Mouse (Mus musculus) kidney, embryonic 16.5 days (tissue): ENCODE results near the gene Scrn2. TPM values are rescaled to one million over a fixed set of nuclear protein-coding genes. Genes with fewer than 3 reads are reported as not detected.

Experiments
- ATAC-seq: fragments of 200-750 bp; cut with Nextera tagmentation; 2 replicates; pipeline ENCODE4 v1.8.0; 2017; ENCODE audit warnings: moderate TSS enrichment; ENCODE audit not compliant: low FRiP score, low TSS enrichment
- H3K27ac ChIP-seq: fragments of 300-500 bp; sonication (generic); 2 replicates; pipeline ENCODE4 v1.5.1; 2014; ENCODE audit warnings: low read length
- H3K27me3 ChIP-seq: fragments of 300-500 bp; sonication (generic); 2 replicates; pipeline ENCODE4 v1.6.1; 2014; ENCODE audit warnings: low read length, control low read depth, mixed read lengths; ENCODE audit not compliant: insufficient read depth
- H3K36me3 ChIP-seq: fragments of 300-500 bp; sonication (generic); 2 replicates; pipeline ENCODE4 v1.6.1; 2014; ENCODE audit warnings: low read length, control low read depth, mixed read lengths; ENCODE audit not compliant: insufficient read depth
- H3K4me1 ChIP-seq: fragments of 300-500 bp; sonication (generic); 2 replicates; pipeline ENCODE4 v1.6.1; 2014; ENCODE audit warnings: low read length, control low read depth, mixed read lengths; ENCODE audit not compliant: insufficient read depth
- H3K4me2 ChIP-seq: fragments of 300-500 bp; sonication (generic); replicated peaks from 2 replicates; pipeline ENCODE4 v1.6.1; 2014; ENCODE audit warnings: low read depth, low read length
- H3K4me3 ChIP-seq: fragments of 300-500 bp; sonication (generic); 2 replicates; pipeline ENCODE4 v1.5.1; 2014; ENCODE audit warnings: mild to moderate bottlenecking, low read length
- H3K9ac ChIP-seq: fragments of 300-500 bp; sonication (generic); replicated peaks from 2 replicates; pipeline ENCODE4 v1.6.1; 2014; ENCODE audit warnings: low read length
- H3K9me3 ChIP-seq: fragments of 300-500 bp; sonication (generic); 2 replicates; pipeline ENCODE4 v1.6.1; 2016; ENCODE audit warnings: low read length, control low read depth
- whole genome bisulfite sequencing: fragments of 180-500 bp; shearing (Covaris S2); extraction: QIAGEN DNeasy Blood & Tissue Kit; methylation state at CpG from one replicate; pipeline ENCODE4 v1.1.7; 2014; 5-methylcytosine and 5-hydroxymethylcytosine counted together
- polyA plus RNA-seq: library from polyadenylated mRNA; unstranded; fragments of >200 nt; fragmentation: Nextera tagmentation; extraction: Ambion mirVana; gene quantifications from 2 replicates; pipeline ENCODE4 v1.2.1, GENCODE M21; 2015

Gene Scrn2
- polyA plus RNA-seq, 1 experiment from 2014 or later = 50.9 TPM

DNA sequence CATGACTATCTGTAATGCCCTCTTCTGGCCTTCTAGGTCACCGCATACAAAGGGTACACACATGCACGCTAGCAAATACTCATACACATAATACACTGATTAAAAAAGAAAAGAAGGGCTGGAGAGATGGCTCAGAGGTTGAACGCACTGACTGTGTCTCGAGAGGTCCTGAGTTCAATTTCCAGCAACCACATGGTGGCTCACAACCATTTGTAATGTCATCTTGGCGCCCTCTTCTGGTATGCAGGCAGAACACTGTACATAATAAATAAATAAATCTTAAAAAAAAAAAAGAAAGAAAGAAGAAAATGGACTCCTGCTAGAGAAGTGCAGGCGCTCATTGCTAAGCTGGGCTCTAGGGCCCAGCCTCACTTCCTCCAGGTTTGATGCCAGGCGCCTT lies 16.1 kb downstream of the Scrn2 start:
- H3K4me1 ChIP-seq = peaks cover 14% of the 10 kb centered on the region
- H3K4me2 ChIP-seq = no peak overlapping the region
- H3K9ac ChIP-seq = no peak overlapping the region
- no peaks in the 10 kb centered on the region for H3K9me3 ChIP-seq
- no peak for ATAC-seq
- no peak overlapping the region for H3K4me3 ChIP-seq
- peaks cover 25% of the 10 kb centered on the region for H3K36me3 ChIP-seq
- H3K27me3 ChIP-seq = no peaks in the 10 kb centered on the region
- 86% methylated on average over 7 of the region's 7 CpGs for WGBS
- no peak overlapping the region for H3K27ac ChIP-seq

DNA sequence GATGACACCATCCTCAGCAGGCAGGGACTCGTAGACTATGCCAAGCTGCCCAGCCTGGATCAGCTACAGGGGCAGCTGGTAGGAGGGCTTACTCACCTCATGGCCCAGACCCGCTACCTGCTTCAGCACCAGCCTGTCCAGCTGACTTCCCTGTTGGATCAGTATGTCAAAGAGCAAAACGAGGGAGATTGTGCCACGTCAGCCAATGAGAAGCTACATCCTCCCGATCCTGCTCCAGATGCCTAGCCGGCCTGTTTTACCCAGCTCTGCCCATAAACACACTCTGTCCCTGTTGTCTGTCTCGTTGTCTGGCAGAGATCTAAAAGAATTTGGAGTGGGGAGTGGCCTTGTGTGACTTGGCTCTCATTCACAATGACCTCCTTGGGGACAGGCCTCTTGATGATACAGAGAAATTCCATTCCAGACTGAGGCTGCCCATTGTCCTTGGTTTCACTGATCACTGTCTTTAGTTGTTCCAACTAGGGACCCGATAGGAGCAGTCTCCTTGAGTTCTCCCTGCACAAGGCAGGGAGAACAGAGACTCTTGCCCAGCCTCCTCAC lies 18.4 kb downstream of the Scrn2 start:
- H3K4me1 ChIP-seq = peaks cover 15% of the 10 kb centered on the region
- H3K36me3 ChIP-seq = peaks cover 25% of the 10 kb centered on the region
- H3K27ac ChIP-seq = no peak overlapping the region
- H3K4me2 ChIP-seq = no peak overlapping the region
- H3K9me3 ChIP-seq = no peaks in the 10 kb centered on the region
- 89% methylated on average over 8 of the region's 8 CpGs for WGBS
- no peak overlapping the region for H3K4me3 ChIP-seq
- H3K9ac ChIP-seq = no peak overlapping the region
- ATAC-seq = no peak
- no peaks in the 10 kb centered on the region for H3K27me3 ChIP-seq

DNA sequence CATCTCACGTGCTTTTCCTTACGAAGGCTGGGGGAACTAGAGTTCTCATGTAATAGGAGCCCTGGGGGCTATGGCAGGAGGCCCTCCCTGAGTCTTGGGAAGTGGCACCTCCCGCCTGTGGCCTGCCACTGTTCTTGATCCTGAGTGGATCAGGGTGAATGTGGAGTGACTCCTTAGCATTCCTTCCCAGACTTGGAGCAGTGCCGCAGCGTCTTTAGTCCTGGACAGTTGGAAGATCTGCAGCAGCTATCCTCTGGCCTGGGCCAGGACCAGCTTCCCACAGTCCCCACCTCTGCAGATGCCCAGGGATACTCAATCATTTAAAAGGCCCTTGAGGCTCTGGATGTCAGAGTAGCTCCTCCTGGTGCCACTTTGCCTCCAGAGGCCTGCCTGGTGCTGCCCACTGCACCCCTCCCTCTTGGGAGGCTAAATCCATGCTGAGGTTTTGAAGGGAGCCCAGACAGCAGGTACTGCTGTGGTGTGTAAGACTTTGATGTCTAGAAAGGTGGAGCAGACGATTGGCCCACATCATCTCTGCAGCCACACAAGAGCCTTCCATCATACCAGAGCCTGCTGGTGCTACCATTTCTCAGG lies 19.9 kb downstream of the Scrn2 start:
- Histone ChIP-seq H3K4me3 (no peak overlapping the region), H3K27me3 (no peaks in the 10 kb centered on the region), H3K4me1 (peaks cover 15% of the 10 kb centered on the region), H3K36me3 (peaks cover 32% of the 10 kb centered on the region), H3K9me3 (no peaks in the 10 kb centered on the region), H3K9ac (no peak overlapping the region), H3K4me2 (no peak overlapping the region), H3K27ac (no peak overlapping the region)
- WGBS = 73% methylated on average over 6 of the region's 6 CpGs
- ATAC-seq = no peak

DNA sequence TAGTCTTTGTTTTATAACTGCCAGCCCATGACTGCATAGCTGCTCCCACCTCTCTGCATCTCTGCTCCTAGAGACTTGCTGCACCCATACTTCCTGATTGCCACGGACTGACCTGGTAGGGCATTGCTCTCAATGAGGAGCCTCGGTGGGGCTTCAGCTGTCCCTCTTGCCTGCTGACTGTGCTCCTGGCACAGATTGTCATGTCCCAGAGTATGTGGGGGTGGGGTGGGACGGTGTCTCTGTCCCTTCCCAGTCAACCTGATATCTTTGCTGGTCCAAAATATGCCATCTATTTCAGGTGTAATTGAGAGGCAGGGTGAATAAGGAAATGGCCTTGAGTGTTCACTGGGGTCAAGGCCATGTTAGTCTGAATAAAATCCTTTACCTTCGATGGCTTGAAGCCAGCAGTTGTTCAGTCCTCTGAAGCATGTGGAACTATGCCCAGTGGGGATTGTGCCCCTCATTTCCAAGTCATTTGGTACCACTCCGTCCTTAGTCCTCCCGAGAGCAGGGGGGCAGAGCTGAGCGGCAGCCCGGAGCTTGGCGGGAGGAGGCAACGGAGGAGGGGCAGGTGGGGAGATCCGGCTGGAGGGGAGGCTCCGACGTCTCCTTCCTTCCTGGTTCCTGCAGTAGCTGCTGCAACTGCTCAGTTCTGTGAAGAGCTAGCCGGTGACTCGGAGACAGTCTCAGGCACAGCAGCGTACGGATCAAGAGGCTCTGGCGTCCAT lies 20.6 kb downstream of the Scrn2 start, which contains the start of gene Osbpl7:
Gene Osbpl7, plus strand, starts transcription at position 413 of the 728 bp plus-strand sequence.
- H3K4me3 ChIP-seq = peak within 1 kb of the TSS; percentile 90
- peak within 1 kb of the TSS; percentile 49 for H3K27ac ChIP-seq
- ATAC-seq = peak; percentile 80
- peaks cover 15% of the 10 kb centered on the region for H3K4me1 ChIP-seq
- H3K9me3 ChIP-seq = no peaks in the 10 kb centered on the region
- peak within 1 kb of the TSS; percentile 79 for H3K9ac ChIP-seq
- 5% methylated on average over 18 of the region's 18 CpGs for WGBS
- no peaks in the 10 kb centered on the region for H3K27me3 ChIP-seq
- H3K36me3 ChIP-seq = peaks cover 31% of the 10 kb centered on the region
- H3K4me2 ChIP-seq = peak within 1 kb of the TSS; percentile 91

DNA sequence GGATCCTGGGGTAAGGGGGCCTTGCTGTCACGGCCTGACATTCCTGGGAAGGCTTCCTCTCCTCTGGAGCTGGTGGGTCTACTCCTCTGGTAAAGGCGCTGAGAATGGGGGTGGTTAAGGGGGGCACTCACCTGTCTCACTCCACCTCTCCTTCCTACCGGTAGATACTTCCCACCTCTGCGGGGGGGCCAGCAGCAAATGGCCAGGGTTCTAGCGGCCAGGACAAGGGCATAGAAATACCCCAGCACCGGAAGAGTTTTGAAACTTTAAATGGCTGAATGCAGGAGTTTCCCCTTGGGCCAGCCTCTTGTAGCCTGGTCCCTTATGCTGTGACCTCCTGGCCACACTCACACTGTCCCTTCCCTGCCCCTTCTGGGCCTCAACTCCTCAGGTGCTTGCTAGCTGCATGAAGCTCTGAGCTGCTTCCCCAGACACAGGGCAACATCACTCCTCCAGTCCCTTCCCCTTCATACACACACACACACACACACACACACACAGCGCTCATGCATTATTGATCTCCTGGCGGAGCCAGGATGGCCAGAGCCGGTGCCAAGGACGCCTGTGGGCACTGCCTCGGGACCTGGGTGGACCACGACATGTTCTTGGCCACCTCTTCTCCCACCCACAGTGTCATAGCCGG lies 21.3 kb downstream of the Scrn2 start:
- H3K4me3 ChIP-seq = peak overlapping the region; percentile 90
- H3K4me1 ChIP-seq = peaks cover 15% of the 10 kb centered on the region
- no peaks in the 10 kb centered on the region for H3K9me3 ChIP-seq
- 19% methylated on average over 13 of the region's 13 CpGs for WGBS
- peak overlapping the region; percentile 91 for H3K4me2 ChIP-seq
- H3K36me3 ChIP-seq = peaks cover 36% of the 10 kb centered on the region
- H3K27ac ChIP-seq = peak overlapping the region; percentile 49
- no peaks in the 10 kb centered on the region for H3K27me3 ChIP-seq
- ATAC-seq = peak; percentile 18; the same call in 1 of the 2 replicates
- peak overlapping the region; percentile 79 for H3K9ac ChIP-seq

DNA sequence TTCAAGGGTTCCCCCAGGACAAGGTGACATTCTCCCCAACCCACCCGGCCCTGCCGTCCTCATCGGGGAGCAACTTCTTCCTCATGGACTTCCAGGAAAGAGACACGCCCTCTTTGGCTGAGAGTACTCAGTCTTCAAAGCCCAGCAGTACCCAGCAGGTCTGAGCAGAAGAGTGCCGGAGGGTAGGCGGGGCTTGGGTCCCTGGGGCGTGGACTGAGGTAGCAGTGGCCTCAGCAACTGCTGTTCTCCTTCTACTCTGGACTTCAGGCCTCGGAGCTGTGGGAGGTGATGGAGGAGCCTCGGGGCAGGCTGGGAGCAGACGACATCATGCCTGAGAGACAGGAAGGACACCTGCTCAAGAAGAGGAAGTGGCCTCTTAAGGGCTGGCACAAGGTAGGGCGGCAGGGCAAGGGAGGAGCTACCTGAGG lies 22.5 kb downstream of the Scrn2 start:
- peak overlapping the region; percentile 79; the same call in 1 of the 2 replicates for H3K9ac ChIP-seq
- no peaks in the 10 kb centered on the region for H3K9me3 ChIP-seq
- H3K27ac ChIP-seq = no peak overlapping the region
- peak overlapping the region; percentile 91; the same call in 1 of the 2 replicates for H3K4me2 ChIP-seq
- peaks cover 41% of the 10 kb centered on the region for H3K36me3 ChIP-seq
- H3K27me3 ChIP-seq = no peaks in the 10 kb centered on the region
- H3K4me3 ChIP-seq = no peak overlapping the region
- peaks cover 15% of the 10 kb centered on the region for H3K4me1 ChIP-seq
- 23% methylated on average over 11 of the region's 11 CpGs for WGBS
- peak; percentile 20 for ATAC-seq

DNA sequence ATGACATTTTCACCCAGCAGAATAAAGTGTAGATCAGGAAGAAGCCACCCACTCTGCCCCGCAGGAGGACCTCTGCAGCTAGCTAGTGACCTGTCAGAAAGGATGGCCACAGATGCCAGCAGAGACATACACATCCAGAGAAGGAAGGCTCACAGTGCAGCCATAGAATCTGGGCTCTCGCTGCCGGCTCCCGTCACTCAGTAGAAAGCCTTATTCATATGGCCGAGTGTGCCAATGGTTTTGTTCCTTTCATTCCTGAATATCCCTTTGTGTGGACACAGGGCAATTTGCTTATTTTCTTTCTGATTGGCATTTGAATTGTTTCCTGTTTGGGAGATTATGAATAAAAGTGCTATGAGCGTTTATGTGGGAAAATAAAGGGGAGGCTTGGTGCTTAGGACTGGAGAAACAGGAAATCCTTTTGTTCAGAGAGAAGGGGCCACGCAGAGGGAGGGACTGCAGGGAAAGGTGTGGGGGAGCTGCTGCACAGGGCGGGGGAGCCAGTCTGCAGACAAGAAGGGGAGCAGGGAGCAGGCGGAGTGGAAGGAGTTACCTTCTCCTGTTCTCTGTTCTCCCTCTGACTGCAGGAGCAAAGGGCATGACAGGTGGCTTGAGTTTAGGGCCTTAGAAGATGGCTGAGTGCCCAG lies 33.7 kb downstream of the Scrn2 start:
- H3K27me3 ChIP-seq = no peaks in the 10 kb centered on the region
- WGBS = 41% methylated on average over 9 of the region's 9 CpGs
- H3K9ac ChIP-seq = no peak overlapping the region; the same call in 1 of the 2 replicates
- H3K4me2 ChIP-seq = no peak overlapping the region
- no peak overlapping the region for H3K4me3 ChIP-seq
- peak overlapping the region; percentile 69 for H3K27ac ChIP-seq
- H3K9me3 ChIP-seq = no peaks in the 10 kb centered on the region
- H3K36me3 ChIP-seq = peaks cover 23% of the 10 kb centered on the region
- ATAC-seq = no peak
- H3K4me1 ChIP-seq = no peaks in the 10 kb centered on the region

DNA sequence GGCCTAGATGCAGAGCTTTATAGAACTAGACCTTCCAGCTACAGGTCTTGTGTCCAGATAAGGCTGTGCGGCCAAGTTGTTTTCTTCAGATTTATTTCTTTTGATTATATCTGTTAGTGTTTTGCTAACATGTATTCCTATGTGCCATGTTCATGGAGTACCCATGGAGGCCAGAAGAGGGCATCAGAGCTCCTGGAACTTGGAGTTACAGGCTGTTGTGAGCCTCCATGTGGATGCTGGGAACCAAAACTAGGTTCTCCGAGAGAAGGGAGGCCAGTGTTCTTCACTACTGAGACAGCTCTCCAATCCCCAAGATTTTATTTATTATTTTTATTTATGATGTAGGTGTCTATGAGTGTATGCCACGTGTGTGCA lies 34.2 kb downstream of the Scrn2 start:
- WGBS = 81% methylated on average over 3 of the region's 3 CpGs
- H3K27ac ChIP-seq = no peak overlapping the region
- H3K4me1 ChIP-seq = no peaks in the 10 kb centered on the region
- no peak overlapping the region for H3K4me2 ChIP-seq
- no peaks in the 10 kb centered on the region for H3K27me3 ChIP-seq
- peaks cover 23% of the 10 kb centered on the region for H3K36me3 ChIP-seq
- no peaks in the 10 kb centered on the region for H3K9me3 ChIP-seq
- no peak overlapping the region for H3K9ac ChIP-seq
- no peak for ATAC-seq
- no peak overlapping the region for H3K4me3 ChIP-seq

DNA sequence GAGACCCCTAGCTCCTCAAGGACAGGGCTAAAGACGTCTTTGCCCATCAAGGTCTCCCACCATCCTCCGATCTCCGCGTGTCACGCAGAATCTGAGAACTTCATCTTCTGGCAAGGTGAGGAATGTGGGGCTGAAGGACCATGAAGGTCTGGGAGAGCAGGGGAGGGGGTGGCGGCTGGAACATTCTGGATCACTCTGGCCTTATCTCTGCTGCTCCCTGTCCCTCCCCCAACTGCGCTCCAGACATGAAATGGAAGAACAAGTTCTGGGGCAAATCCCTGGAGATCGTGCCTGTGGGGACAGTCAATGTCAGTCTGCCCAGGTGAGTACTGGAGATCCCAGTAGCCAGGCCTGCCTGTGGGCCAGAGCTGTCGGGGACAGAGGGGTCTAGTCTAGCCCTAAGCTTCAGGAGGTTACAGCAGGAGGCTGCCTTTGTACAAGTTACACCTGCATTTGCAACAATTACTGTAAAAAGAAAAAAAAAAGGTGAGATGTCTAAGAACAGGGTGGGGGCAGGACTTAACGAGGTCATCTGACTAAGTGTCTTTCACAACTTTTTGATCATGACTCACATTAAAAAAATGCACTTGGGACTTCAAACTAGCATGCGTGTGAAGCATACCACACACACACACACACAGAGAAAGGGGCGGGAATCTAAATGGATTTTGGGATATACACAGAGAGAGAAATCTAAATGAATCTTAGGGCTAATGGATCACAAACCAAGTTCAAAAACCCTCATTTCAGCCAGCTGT lies 36.0 kb downstream of the Scrn2 start:
- Histone ChIP-seq H3K27ac (no peak overlapping the region), H3K4me1 (no peaks in the 10 kb centered on the region), H3K27me3 (no peaks in the 10 kb centered on the region), H3K9me3 (no peaks in the 10 kb centered on the region), H3K4me3 (no peak overlapping the region), H3K9ac (no peak overlapping the region), H3K36me3 (peaks cover 13% of the 10 kb centered on the region), H3K4me2 (no peak overlapping the region)
- no peak for ATAC-seq
- 86% methylated on average over 12 of the region's 12 CpGs for WGBS
